8 mouse cellular contexts compared by ENCODE assay signal in the genomic region with DNA sequence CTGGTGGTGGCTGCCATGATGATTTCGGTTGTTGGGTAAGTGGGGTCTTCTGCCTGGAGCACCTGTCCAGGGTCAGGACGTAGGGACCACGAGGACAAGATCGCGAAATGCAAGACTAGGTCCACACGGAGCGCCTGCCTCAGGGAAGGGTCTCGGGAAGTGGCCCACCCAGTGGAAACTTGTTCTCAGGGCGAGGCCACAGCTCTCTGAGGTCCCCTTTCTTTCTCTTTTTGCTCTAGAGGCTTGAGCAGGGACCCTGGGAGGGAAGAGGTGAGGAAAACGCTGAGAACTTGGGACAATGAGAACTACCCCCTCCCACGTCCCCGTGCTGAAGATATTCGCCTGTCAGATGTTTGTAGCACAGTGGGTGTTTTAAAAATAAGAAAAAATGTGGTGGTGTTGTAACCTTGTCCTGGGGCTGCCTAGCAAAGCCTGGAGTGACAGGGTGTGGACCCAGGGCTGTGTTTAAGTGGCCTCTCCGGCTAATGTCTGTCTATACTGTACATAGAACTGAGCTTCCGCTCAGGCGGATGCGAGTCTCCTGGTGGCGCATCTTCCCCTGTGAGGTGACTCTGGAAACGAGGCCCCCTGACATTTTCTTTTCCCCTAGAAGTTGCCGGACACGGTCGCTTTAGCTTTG. TPM values are rescaled to one million over a fixed set of nuclear protein-coding genes. Genes with fewer than 3 reads are reported as not detected.
DNase-seq lines count a peak whose midpoint lies in the region; ATAC-seq lines count a peak whose summit lies in the region.

No protein-coding gene starts in this region.

- 2% methylated on average over 22 of the region's 22 CpGs for WGBS in forebrain, embryonic 13.5 days
- 2% methylated on average over 22 of the region's 22 CpGs for WGBS in stomach, embryonic 14.5 days

- no peaks in the 10 kb centered on the region for H3K9me3 ChIP-seq in forebrain, embryonic 13.5 days (replicated peaks)
- no peaks in the 10 kb centered on the region for H3K9me3 ChIP-seq in stomach, embryonic 14.5 days (ENCODE audit: control insufficient read depth, low read depth, low read length)

- no peaks in the 10 kb centered on the region for H3K27me3 ChIP-seq in forebrain, embryonic 13.5 days
- no peaks in the 10 kb centered on the region for H3K27me3 ChIP-seq in stomach, embryonic 14.5 days (ENCODE audit: control insufficient read depth, insufficient read depth, low read length)

- peaks cover 21% of the 10 kb centered on the region for H3K4me1 ChIP-seq in forebrain, embryonic 13.5 days
- H3K4me1 ChIP-seq in stomach, embryonic 14.5 days (ENCODE audit: control insufficient read depth, insufficient read depth, low read length): peaks cover 9% of the 10 kb centered on the region; the same call in 1 of the 2 replicates

- peak overlapping the region; percentile 82 for H3K4me2 ChIP-seq in forebrain, embryonic 13.5 days
- H3K4me2 ChIP-seq in stomach, embryonic 14.5 days (replicated peaks; ENCODE audit: low read depth, low read length): peak overlapping the region; percentile 75

- H3K9ac ChIP-seq in forebrain, embryonic 13.5 days: peak overlapping the region; percentile 79
- H3K9ac ChIP-seq in stomach, embryonic 14.5 days (replicated peaks; ENCODE audit: low read depth, low read length): peak overlapping the region; percentile 64

- H3K27ac ChIP-seq in forebrain, embryonic 13.5 days: no peak overlapping the region; the same call in 1 of the 2 replicates
- H3K27ac ChIP-seq in stomach, embryonic 14.5 days (ENCODE audit: low read length): peak overlapping the region; percentile 49

- H3K4me3 ChIP-seq in forebrain, embryonic 13.5 days: peak overlapping the region; percentile 71
- peak overlapping the region; percentile 71 for H3K4me3 ChIP-seq in stomach, embryonic 14.5 days (ENCODE audit: low read depth, low read length)

- peak; percentile 39 for DNase-seq in kidney, adult 18-20 months
- no peak for DNase-seq in kidney, adult 11 months
- DNase-seq in NIH3T3 (ENCODE audit: low read depth): peak; percentile 35
- peak; percentile 33 for DNase-seq in kidney, postnatal 14 days
- no peak for DNase-seq in cerebellum, adult 11-12 months

- ATAC-seq in forebrain, embryonic 13.5 days: peak; percentile 70
- ATAC-seq in megakaryocyte, adult 5-6 weeks (ENCODE audit: poor library complexity, severe bottlenecking): peak; percentile 43
- peak; percentile 40; the same call in 1 of the 2 replicates for ATAC-seq in stomach, embryonic 14.5 days (ENCODE audit: insufficient number of reproducible peaks, insufficient read depth, low FRiP score, low read depth)

- peaks cover 11% of the 10 kb centered on the region; the same call in 1 of the 2 replicates for H3K36me3 ChIP-seq in forebrain, embryonic 13.5 days (ENCODE audit: poor library complexity, severe bottlenecking)
- H3K36me3 ChIP-seq in stomach, embryonic 14.5 days (ENCODE audit: control insufficient read depth, insufficient read depth, low read length): no peaks in the 10 kb centered on the region

RNA-seq across cellular contexts. Expression of a gene that starts 0.6 kb away (rescaled TPM):
- polyA plus RNA-seq in forebrain, embryonic 13.5 days (2015; fragmentation: Nextera tagmentation; extraction: Ambion mirVana): 81.1 and 83.9 TPM in 2 replicates
- 90.2 and 109 TPM in 2 replicates for total RNA-seq in megakaryocyte, adult 5-6 weeks (2015)
- total RNA-seq in megakaryocyte, adult 5-6 weeks (2017): 98.0 and 125 TPM in 2 replicates
- polyA plus RNA-seq in stomach, embryonic 14.5 days (2014; fragmentation: Nextera tagmentation; extraction: Ambion mirVana): 29.0 and 34.5 TPM in 2 replicates

RNA-seq across cellular contexts. Expression of a gene that starts 5.6 kb away (rescaled TPM):
- polyA plus RNA-seq in forebrain, embryonic 13.5 days (2015; fragmentation: Nextera tagmentation; extraction: Ambion mirVana): 97.9 and 99.9 TPM in 2 replicates
- 52.0 and 52.9 TPM in 2 replicates for total RNA-seq in megakaryocyte, adult 5-6 weeks (2015)
- 57.5 and 64.0 TPM in 2 replicates for total RNA-seq in megakaryocyte, adult 5-6 weeks (2017)
- polyA plus RNA-seq in stomach, embryonic 14.5 days (2014; fragmentation: Nextera tagmentation; extraction: Ambion mirVana): 79.9 and 85.7 TPM in 2 replicates

RNA-seq across cellular contexts. Expression of a gene that starts 32.2 kb away (rescaled TPM):
- 41.0 and 43.1 TPM in 2 replicates for polyA plus RNA-seq in forebrain, embryonic 13.5 days (2015; fragmentation: Nextera tagmentation; extraction: Ambion mirVana)
- total RNA-seq in megakaryocyte, adult 5-6 weeks (2015): 21.5 and 22.6 TPM in 2 replicates
- total RNA-seq in megakaryocyte, adult 5-6 weeks (2017): 98.2 and 120 TPM in 2 replicates
- polyA plus RNA-seq in stomach, embryonic 14.5 days (2014; fragmentation: Nextera tagmentation; extraction: Ambion mirVana): 34.4 and 36.1 TPM in 2 replicates

RNA-seq across cellular contexts. Expression of a gene that starts 41.5 kb away (rescaled TPM):
- polyA plus RNA-seq in forebrain, embryonic 13.5 days (2015; fragmentation: Nextera tagmentation; extraction: Ambion mirVana): not detected in 2 replicates
- not detected in 2 replicates for total RNA-seq in megakaryocyte, adult 5-6 weeks (2015)
- total RNA-seq in megakaryocyte, adult 5-6 weeks (2017): not detected in 2 replicates
- polyA plus RNA-seq in stomach, embryonic 14.5 days (2014; fragmentation: Nextera tagmentation; extraction: Ambion mirVana): not detected in 2 replicates

Comparison
In these comparisons a context has a peak if more than half of its experiments do, and no peak if none do; other contexts are left out.
1. DNase-seq: peak in kidney, adult 18-20 months (single experiment), NIH3T3 (single experiment) and kidney, postnatal 14 days (single experiment); none in kidney, adult 11 months (single experiment) and cerebellum, adult 11-12 months (single experiment).
2. Peak in every context shown above with its lines, with median percentiles within 50 percentile points of each other: ATAC-seq.